Mouse (Mus musculus) G1E-ER4 (cell line): Measurements from ENCODE around the gene Zfhx3. TPM values are rescaled to one million over a fixed set of nuclear protein-coding genes. Genes with fewer than 3 reads are reported as not detected.

Experiments used
- GATA1 ChIP-seq: IDR thresholded peaks from one replicate; pipeline ENCODE4 v1.8.0; 2012; ENCODE audit warnings: low read length, inconsistent platforms
- polyA plus RNA-seq: library from polyadenylated mRNA; stranded (reverse); fragments of >175 nt; gene quantifications from 2 replicates; pipeline ENCODE4 v1.2.3, GENCODE M21; 2012

Gene Zfhx3
- polyA plus RNA-seq, 1 experiment = not detected

GRCm38 (mm10) chr8:108406716-108407494 lies 464.5 kb downstream of the Zfhx3 start:
- TF ChIP-seq GATA1 = no peak

DNA sequence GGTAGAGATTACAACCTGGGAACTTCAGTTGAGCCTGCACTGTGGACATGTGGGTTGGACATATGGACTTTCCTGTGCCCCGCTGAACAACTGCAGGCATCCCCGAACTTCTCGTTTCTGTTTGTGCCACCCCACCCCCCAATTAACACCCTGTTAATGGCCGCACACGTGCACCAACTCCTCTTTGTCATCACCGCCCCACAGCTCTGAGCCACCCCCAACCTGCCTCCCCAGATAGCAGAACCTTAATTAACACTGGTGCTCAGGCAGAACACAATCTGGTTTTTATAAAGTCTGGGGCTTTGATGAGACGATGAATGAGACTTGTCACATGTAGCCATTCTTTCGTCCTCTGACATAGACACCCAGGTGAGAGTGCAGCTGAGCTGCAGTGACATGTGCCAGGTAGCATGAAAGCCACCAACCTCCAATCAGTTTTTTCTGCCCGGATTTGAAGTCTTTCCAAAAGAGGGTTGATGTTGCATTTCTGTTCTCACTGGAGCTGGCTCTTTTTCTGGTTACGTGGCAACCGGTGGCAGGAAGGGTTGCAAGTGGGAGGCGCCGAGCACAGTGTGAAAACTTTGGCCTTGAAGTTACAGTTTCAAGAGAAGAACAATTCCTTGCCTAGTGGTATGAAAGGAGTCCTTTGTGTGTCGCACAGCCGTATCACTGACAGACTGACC lies 476.9 kb downstream of the Zfhx3 start:
- TF ChIP-seq GATA1 = no peak

DNA sequence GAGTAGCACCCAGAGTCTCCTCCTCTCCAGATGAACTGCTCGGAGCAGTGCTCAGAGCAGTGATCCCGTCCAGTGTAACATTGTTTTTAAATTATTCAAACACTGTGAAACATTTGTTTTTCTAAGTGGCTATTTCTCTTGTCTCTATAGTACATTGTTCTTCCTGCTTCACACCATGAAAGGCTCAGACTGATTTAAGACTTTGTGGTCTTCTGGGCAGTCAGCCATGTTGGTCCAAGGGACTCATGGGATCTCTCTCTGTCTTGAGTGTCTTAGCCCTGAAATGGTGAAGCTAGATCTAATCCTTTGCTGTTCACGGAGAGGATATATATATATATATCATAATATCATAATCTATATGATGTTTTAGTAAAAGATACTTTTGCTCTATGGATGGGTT lies 480.1 kb downstream of the Zfhx3 start:
- TF ChIP-seq GATA1 = no peak

DNA sequence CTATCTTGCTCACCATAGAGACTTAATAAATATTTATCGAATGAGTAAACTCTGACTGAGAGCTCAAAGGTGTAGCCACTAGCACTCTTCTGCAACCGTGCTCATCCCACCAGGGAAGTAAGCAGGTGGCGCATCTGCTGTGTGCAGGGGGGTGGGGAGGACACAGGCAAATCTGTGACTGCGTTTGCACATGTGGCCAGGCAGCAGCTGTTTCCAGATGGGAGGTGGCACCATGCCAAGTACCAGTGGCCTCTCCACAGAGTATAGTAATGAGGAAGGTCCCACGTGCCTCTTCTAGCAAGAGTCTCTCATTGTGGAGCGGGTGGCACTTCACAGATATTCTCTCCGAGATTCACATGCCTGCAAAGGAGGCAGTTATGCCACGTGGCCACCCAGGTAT lies 481.9 kb downstream of the Zfhx3 start:
- TF ChIP-seq GATA1 = no peak

DNA sequence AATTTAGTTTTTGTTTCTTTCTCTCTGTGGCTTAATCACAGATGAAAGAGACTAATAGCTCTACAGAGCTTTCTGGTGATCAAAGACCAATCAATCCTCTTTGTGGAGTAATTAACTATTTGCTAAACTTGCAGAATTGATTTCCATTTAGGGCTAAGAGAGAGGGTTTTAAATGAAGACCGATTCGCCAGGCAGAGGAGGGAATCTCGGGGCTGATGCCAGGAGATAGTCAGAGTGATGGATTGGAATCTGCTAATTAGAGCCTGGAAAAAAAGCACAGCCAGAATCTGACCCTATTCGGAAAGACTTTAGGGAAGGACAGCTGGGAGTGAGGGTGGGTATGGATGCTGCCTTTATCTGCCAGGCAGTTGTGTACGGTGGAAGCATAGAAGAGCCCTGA lies 490.9 kb downstream of the Zfhx3 start:
- no peak for TF ChIP-seq GATA1

GRCm38 (mm10) chr8:108434510-108434909 lies 492.1 kb downstream of the Zfhx3 start:
- TF ChIP-seq GATA1 = no peak

DNA sequence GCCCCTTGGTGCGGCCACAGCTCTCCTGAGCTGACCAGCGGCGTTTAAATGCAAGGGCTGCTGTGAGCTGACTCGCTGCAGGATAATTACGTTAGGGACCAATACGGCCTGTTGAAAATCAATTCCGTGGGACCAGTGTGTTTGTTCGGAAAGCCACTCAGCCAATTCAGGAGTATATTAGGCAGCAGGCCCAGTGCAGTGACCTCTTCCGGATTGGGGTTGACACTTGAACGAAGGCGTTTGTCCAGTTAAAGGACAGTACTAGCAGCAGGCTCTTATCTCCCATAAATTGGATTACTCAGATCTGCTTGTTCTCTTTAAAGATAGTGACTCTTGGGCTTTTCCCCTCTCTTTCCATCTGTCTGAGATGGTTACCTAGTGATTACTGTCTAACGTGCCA lies 493.9 kb downstream of the Zfhx3 start:
- TF ChIP-seq GATA1 = no peak

GRCm38 (mm10) chr8:108437316-108437830 lies 494.9 kb downstream of the Zfhx3 start:
- TF ChIP-seq GATA1 = no peak

DNA sequence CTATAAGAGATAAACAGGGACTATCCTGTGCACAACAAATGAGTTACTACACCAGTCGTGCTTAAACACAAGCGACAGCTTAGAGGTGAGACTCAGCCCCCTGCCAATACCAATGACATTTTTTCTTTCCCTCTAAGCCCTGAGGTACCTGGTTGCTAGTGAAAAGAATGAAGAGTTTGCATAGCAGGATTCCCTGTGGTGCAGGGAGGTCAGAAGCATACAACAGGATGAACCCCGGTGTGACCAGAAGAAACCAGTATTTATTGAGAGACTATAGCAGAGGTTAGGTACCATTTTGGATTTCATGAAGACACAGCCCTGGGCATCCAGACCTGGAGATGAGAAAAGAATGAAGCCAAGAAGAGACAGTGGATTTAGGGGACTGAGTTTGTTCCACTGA lies 498.0 kb downstream of the Zfhx3 start:
- TF ChIP-seq GATA1 = no peak

GRCm38 (mm10) chr8:108450847-108451246 lies 508.4 kb downstream of the Zfhx3 start:
- no peak for TF ChIP-seq GATA1

GRCm38 (mm10) chr8:108454561-108455311 lies 512.3 kb downstream of the Zfhx3 start:
- no peak for TF ChIP-seq GATA1

DNA sequence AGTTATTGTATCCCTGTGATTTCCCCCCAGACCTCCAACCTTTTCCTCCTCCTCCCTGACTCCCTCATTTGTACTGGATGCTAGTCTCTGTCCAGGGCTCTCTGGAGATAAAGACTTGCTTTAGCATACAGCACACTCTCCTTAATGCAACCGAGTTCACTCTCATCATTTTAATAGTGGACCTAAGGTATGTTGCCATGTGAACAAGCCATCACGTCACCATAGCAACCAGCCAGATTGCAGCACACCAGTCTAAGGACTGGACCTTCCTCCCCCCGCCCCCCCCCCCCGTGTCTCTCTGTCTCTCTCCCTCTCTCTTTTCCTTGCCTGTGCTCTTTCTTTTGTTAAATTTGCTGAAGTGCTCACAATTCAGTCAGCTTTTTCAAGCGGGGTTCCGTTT lies 524.2 kb downstream of the Zfhx3 start:
- no peak for TF ChIP-seq GATA1

DNA sequence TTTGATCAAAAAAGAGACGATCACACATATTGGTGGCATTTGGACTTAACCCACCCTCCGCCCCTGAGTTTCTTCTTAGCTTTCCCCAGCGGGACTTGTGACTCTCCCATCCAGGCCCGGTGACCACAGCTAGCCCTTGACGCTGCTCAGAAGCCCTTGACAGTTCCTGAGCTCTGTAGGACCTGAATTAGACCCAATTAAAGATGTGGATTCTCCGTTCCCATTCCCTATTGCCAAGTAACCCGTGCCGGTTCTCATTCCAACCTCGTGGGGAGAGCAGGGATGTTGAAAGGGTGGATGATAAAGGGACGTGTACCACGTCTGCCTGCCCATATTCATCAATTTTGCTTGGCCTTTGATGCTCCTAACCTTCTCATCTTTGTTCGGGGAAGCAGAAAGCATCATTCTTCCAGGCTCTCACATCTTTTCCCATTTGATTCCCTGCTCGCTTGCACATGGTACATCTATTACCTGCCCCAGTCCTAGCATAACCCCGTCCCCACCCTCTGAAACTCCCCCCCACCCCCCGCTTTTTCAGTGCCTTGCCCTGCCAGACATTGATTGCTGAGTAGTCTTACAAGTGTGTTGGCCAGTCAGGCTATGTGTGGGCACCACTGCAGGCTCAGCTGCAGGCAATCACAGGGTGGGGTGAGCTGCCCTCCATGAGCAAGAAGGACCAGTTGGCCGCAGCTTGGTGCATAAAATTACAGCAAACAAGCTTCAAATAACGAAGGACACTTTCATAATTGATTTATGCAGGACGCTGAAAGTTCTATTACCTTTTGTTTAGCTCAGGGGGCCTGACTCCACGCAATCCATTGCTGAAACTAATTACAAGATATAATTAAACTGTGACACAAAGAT lies 525.0 kb downstream of the Zfhx3 start:
- no peak for TF ChIP-seq GATA1

GRCm38 (mm10) chr8:108470269-108470668 lies 527.8 kb downstream of the Zfhx3 start:
- TF ChIP-seq GATA1 = no peak

GRCm38 (mm10) chr8:108474556-108474955 lies 532.1 kb downstream of the Zfhx3 start:
- TF ChIP-seq GATA1 = no peak
